Mouse (Mus musculus) ES-Bruce4 (cell line): ENCODE results near the gene 4933405L10Rik. TPM values are rescaled to one million over a fixed set of nuclear protein-coding genes. Genes with fewer than 3 reads are reported as not detected.

ENCODE experiments used
- H3K27ac ChIP-seq: 2 replicates; pipeline ENCODE4 v1.5.1; 2012; ENCODE audit warnings: low read length, inconsistent platforms; ENCODE audit not compliant: insufficient read depth
- H3K27me3 ChIP-seq: 2 replicates; pipeline ENCODE4 v1.6.1; 2012; ENCODE audit warnings: mild to moderate bottlenecking, low read length, inconsistent platforms; ENCODE audit not compliant: control insufficient read depth, poor library complexity, insufficient read depth, severe bottlenecking
- H3K36me3 ChIP-seq: 2 replicates; pipeline ENCODE4 v1.6.1; 2012; ENCODE audit warnings: inconsistent platforms, mild to moderate bottlenecking, low read length, moderate library complexity; ENCODE audit not compliant: control insufficient read depth, poor library complexity, insufficient read depth, severe bottlenecking
- H3K4me1 ChIP-seq: one replicate; pipeline ENCODE4 v1.8.1; 2011; ENCODE audit warnings: low read length; ENCODE audit not compliant: control insufficient read depth, insufficient read depth
- H3K4me3 ChIP-seq: 2 replicates; pipeline ENCODE4 v1.5.1; 2011; ENCODE audit warnings: low read depth, mild to moderate bottlenecking, low read length
- H3K9ac ChIP-seq: 2 replicates; pipeline ENCODE4 v1.6.1; 2012; ENCODE audit warnings: low read depth, mild to moderate bottlenecking, inconsistent platforms; ENCODE audit not compliant: poor library complexity, severe bottlenecking
- H3K9me3 ChIP-seq: replicated peaks from 2 replicates; pipeline ENCODE4 v1.6.1; 2012; ENCODE audit warnings: mild to moderate bottlenecking, low read length, inconsistent platforms; ENCODE audit not compliant: control insufficient read depth, poor library complexity, insufficient read depth, severe bottlenecking
- CTCF ChIP-seq: IDR thresholded peaks from one replicate; pipeline ENCODE4 v1.8.1; 2011; ENCODE audit warnings: low read depth, low read length
- EP300 ChIP-seq: IDR thresholded peaks from 2 replicates; pipeline ENCODE4 v1.6.1; 2011; ENCODE audit warnings: low read depth, low read length; ENCODE audit not compliant: insufficient read depth
- POLR2A ChIP-seq: IDR thresholded peaks from one replicate; pipeline ENCODE4 v1.8.1; 2011; ENCODE audit warnings: low read length; ENCODE audit not compliant: insufficient read depth
- polyA plus RNA-seq: library from polyadenylated mRNA; stranded (reverse); fragments of >200 nt; gene quantifications from 2 replicates; pipeline ENCODE4 v1.2.4, GENCODE M21; 2011; ENCODE audit warnings: low read depth; ENCODE audit not compliant: missing spikeins, insufficient read depth, insufficient read length

Gene 4933405L10Rik
- polyA plus RNA-seq, 1 experiment, result not detected

DNA sequence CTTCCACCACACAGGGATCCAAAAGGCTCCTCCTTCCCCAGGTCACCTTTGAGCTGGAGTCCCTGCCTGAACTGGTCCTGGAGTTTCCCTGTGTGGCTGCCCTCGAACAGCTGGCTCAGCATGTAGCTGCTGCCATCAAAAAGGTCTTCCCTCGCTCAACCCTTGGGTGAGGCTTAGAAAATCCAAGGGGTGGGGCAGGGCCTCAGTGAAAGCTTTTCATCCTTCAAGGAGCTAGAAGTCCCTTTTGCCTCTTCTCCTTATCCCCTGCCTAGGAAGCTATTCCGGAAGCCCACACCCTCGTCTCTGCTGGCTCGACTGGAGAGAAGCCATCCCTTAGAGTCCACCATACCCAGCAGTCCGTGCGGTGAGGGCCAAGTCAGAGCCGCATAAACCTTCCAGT lies 19.9 kb upstream of the 4933405L10Rik start:
- peaks cover 7% of the 10 kb centered on the region; the same call in 1 of the 2 replicates for H3K36me3 ChIP-seq
- no peaks in the 10 kb centered on the region for H3K9me3 ChIP-seq
- TF ChIP-seq POLR2A (no peak), EP300 (no peak), CTCF (no peak)
- H3K27ac ChIP-seq, result peak overlapping the region; percentile 0; the same call in 1 of the 2 replicates
- peaks cover 3% of the 10 kb centered on the region for H3K4me1 ChIP-seq
- H3K4me3 ChIP-seq, result peak overlapping the region; percentile 13; the same call in 1 of the 2 replicates
- no peaks in the 10 kb centered on the region for H3K27me3 ChIP-seq
- peak overlapping the region; percentile 26; the same call in 1 of the 2 replicates for H3K9ac ChIP-seq

DNA sequence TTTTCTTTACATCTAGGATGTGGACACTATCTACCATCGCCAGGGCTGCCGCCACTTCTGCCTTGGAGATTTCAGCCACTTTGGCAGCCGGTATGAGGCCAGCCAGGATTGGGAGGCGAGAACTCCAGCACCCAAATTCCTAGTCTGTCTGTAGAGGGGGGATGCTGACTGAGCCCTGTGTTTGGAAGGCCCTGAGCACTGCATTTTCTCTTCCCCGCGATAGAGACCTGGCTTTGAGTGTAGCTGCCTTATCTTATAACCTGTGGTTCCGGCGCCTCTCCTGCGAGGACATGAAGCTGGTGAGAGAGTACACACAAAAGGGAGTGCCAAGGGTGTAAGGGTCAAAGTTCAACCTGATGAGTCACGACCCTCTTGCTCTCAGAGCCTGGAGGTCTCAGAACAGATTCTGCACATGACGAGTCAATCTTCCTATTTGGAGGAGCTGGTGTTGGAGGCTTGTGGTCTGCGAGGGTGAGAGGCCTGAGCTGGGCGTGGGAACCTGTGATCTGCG lies 19.2 kb upstream of the 4933405L10Rik start:
- no peaks in the 10 kb centered on the region for H3K27me3 ChIP-seq
- TF ChIP-seq CTCF, result no peak
- no peak for TF ChIP-seq EP300
- TF ChIP-seq POLR2A, result no peak
- 0 out of 2 replicates have a peak, but pooled peaks cover 2% of the 10 kb centered on the region for H3K36me3 ChIP-seq
- H3K9me3 ChIP-seq, result no peaks in the 10 kb centered on the region
- peaks cover 3% of the 10 kb centered on the region for H3K4me1 ChIP-seq
- no peak overlapping the region for H3K27ac ChIP-seq
- peak overlapping the region; percentile 26; the same call in 1 of the 2 replicates for H3K9ac ChIP-seq
- H3K4me3 ChIP-seq, result no peak overlapping the region

DNA sequence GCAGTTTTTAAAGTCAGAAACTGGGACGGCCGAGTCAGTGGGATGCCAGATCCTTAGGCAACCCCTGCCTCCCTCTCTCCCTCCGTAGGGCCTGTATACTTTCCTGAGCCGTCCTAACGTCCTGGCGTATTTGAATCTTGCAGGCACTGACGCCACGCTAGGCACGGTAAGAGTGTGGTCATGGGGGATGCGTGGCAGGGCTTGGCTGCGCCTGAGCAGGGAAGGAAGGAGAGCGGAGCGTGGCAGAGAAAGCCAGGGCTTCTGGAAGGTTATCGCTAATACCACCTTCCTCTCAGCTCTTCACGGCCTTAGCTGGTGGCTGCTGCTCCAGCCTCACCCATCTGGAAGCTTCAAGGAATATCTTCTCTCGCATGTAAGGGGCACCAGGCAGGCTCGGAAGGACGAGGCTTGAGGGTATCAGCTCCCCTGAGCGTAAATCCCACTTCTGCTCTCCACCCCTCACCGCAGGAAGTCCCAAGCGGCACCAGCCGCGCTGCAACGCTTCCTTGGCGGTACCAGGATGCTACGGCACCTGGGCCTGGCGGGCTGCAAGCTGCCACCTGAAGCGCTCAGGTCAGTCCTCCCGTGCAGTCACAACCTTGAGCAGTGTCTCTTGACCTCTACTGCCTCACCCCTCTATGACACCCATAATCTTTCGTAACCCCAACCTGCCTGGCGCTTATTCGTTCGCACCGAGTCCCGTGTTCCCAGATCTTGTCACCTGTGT lies 18.0 kb upstream of the 4933405L10Rik start:
- Histone ChIP-seq H3K27ac (no peak overlapping the region), H3K4me1 (peaks cover 3% of the 10 kb centered on the region)
- no peak for TF ChIP-seq POLR2A
- no peak for TF ChIP-seq EP300
- no peak for TF ChIP-seq CTCF

DNA sequence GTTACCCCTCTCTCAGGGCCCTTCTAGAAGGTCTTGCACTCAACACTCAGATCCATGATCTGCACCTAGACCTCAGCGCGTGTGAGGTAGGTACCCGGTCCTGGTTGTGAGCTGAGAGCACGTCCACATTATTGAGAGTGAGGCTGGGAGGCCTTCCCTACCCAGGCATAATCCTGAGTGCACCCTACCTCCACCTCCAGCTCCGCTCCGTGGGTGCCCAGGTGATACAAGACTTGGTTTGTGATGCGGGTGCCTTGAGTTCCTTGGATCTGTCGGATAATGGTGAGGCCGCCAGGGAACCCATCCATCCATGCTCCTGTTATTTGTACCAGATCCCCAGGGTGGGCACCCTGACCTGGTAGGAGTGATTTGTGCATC lies 17.5 kb upstream of the 4933405L10Rik start:
- no peak overlapping the region for H3K27ac ChIP-seq
- TF ChIP-seq EP300 (no peak), POLR2A (no peak), CTCF (no peak)

More for the DNA sequence above, 18.0 kb upstream of the 4933405L10Rik start:
- no peak overlapping the region for H3K9ac ChIP-seq
- no peak overlapping the region for H3K4me3 ChIP-seq
- H3K27me3 ChIP-seq, result no peaks in the 10 kb centered on the region
- no peaks in the 10 kb centered on the region for H3K9me3 ChIP-seq
- no peaks in the 10 kb centered on the region for H3K36me3 ChIP-seq

DNA sequence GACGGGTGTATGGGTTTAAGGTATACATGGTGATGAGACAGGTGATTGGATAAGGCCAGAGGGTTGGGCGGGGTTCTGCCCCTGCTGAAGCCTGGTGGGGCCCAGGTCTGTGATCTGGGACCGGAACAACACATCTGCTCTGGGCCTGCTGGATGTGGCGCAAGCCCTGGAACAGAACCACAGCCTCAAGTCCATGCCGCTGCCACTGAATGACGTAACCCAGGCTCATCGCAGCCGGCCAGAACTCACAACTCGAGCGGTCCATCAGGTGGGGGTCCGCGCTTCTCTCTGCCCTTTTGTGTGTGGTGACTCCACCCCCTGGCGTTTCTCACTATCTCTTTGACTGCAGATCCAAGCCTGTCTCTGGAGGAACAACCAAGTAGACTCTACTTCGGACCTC lies 16.5 kb upstream of the 4933405L10Rik start:
- Histone ChIP-seq H3K27me3 (no peaks in the 10 kb centered on the region), H3K36me3 (no peaks in the 10 kb centered on the region), H3K4me3 (no peak overlapping the region), H3K9ac (no peak overlapping the region), H3K9me3 (no peaks in the 10 kb centered on the region), H3K4me1 (peaks cover 3% of the 10 kb centered on the region), H3K27ac (no peak overlapping the region)
- TF ChIP-seq EP300 (no peak), CTCF (no peak), POLR2A (no peak)

More for the DNA sequence above, 17.5 kb upstream of the 4933405L10Rik start:
- Histone ChIP-seq H3K4me1 (peaks cover 3% of the 10 kb centered on the region), H3K9ac (no peak overlapping the region), H3K27me3 (no peaks in the 10 kb centered on the region), H3K4me3 (no peak overlapping the region), H3K36me3 (no peaks in the 10 kb centered on the region), H3K9me3 (no peaks in the 10 kb centered on the region)

DNA sequence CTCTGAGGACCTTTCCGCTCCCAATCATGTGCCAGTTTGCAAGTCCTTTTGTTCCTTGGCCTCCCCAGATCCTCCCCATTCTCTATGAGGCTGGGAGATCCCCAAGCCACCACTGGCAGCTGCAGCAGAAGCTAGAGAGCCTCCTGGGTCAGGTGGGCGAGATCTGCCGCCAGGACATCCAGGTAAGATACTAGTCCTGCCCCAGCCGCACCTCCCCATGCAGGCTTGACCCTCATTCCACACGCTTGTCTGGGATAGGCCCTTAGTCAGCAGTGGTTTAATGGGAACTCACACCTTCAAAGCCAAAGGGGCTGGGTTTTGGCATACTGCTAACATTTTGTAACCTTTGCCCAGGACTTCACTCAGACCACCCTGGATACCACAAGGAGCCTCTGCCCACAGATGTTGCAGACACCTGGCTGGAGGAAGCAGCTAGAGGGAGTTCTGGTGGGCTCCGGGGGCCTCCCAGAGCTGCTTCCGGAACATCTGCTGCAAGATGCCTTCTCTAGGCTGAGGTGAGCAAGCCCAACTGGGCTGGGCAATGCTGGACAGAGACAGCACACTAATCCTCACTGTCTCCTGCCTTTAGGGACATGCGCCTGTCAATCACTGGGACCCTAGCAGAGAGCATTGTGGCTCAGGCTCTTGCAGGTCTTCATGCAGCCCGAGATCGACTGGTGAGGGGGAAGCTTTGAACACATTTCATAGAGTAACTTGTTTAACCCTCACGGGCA lies 14.8 kb upstream of the 4933405L10Rik start:
- Histone ChIP-seq H3K4me1 (no peaks in the 10 kb centered on the region), H3K36me3 (no peaks in the 10 kb centered on the region), H3K27me3 (no peaks in the 10 kb centered on the region), H3K9me3 (no peaks in the 10 kb centered on the region), H3K9ac (no peak overlapping the region), H3K4me3 (no peak overlapping the region), H3K27ac (no peak overlapping the region)
- TF ChIP-seq CTCF (no peak), POLR2A (no peak), EP300 (no peak)
